Mouse (Mus musculus) neutrophil, adult 5-6 weeks (primary cell): ENCODE data around the gene Wiz. TPM values are rescaled to one million over a fixed set of nuclear protein-coding genes. Genes with fewer than 3 reads are reported as not detected.
A peak's percentile ranks its signal among the peaks of the same experiment; 100 is the strongest.

Source experiments
- ATAC-seq: fragments of 151-379, 151-347 bp; 2 replicates; pipeline ENCODE4 v1.8.0; 2017; ENCODE audit warnings: mild to moderate bottlenecking, moderate TSS enrichment; ENCODE audit not compliant: insufficient number of reproducible peaks, poor library complexity, low FRiP score, severe bottlenecking; ENCODE audit errors: extremely low read depth
- total RNA-seq: library from RNA; stranded (forward); fragments of 200-1000 nt; gene quantifications from 2 replicates; pipeline ENCODE4 v1.2.3, GENCODE M21; 2017

The Wiz gene
- 9.1 and 12.3 TPM in 2 replicates for total RNA-seq

- peak; percentile 81 for ATAC-seq
Measured at GRCm38 (mm10) chr17:32389101-32389659, at the start of gene Wiz. Gene Wiz (minus strand): TSS chr17:32389439.

- no peak for ATAC-seq
Measured at GRCm38 (mm10) chr17:32437106-32437505, 47.9 kb upstream of the Wiz start.

- ATAC-seq, result no peak
Measured at GRCm38 (mm10) chr17:32435151-32435550, 45.9 kb upstream of the Wiz start.

GRCm38 (mm10) chr17:32434324-32434723 lies 45.1 kb upstream of the Wiz start:
- no peak for ATAC-seq

- peak; percentile 64; the same call in 1 of the 2 replicates for ATAC-seq
Measured at GRCm38 (mm10) chr17:32431972-32432371, 42.7 kb upstream of the Wiz start.

- no peak for ATAC-seq
Measured at GRCm38 (mm10) chr17:32426610-32427009, 37.4 kb upstream of the Wiz start.

- peak; percentile 77 for ATAC-seq
Measured at GRCm38 (mm10) chr17:32424034-32424433, 34.8 kb upstream of the Wiz start, which contains the start of gene Pglyrp2. Gene Pglyrp2 (minus strand): TSS chr17:32424167.

- no peak for ATAC-seq
Measured at GRCm38 (mm10) chr17:32420781-32421180, 31.5 kb upstream of the Wiz start.

- ATAC-seq, result no peak
Measured at GRCm38 (mm10) chr17:32419989-32420388, 30.8 kb upstream of the Wiz start.

- no peak for ATAC-seq
Measured at GRCm38 (mm10) chr17:32416771-32417170, 27.5 kb upstream of the Wiz start.

- ATAC-seq, result no peak
Measured at GRCm38 (mm10) chr17:32415417-32416020, 26.3 kb upstream of the Wiz start.

GRCm38 (mm10) chr17:32411898-32412297 lies 22.7 kb upstream of the Wiz start:
- no peak for ATAC-seq

GRCm38 (mm10) chr17:32403417-32403816 lies 14.2 kb upstream of the Wiz start, which contains the start of gene Rasal3:
Gene Rasal3 (minus strand): TSS chr17:32403583.
- ATAC-seq, result peak; percentile 82

- ATAC-seq, result peak; percentile 72
Measured at GRCm38 (mm10) chr17:32402779-32403157, 13.5 kb upstream of the Wiz start.

GRCm38 (mm10) chr17:32402011-32402778 lies 13.0 kb upstream of the Wiz start:
- ATAC-seq, result no peak

GRCm38 (mm10) chr17:32396266-32396665 lies 7.0 kb upstream of the Wiz start:
- ATAC-seq, result no peak

GRCm38 (mm10) chr17:32393944-32394343 lies 4.7 kb upstream of the Wiz start:
- ATAC-seq, result no peak

GRCm38 (mm10) chr17:32388370-32389100 lies 704 bp downstream of the Wiz start:
- ATAC-seq, result no peak

GRCm38 (mm10) chr17:32387986-32388369 lies 1.3 kb downstream of the Wiz start:
- no peak for ATAC-seq
